Mouse (Mus musculus) stomach, embryonic 14.5 days (tissue): Measurements from ENCODE around the gene March7. TPM values are rescaled to one million over a fixed set of nuclear protein-coding genes. Genes with fewer than 3 reads are reported as not detected.

ENCODE experiments used
- ATAC-seq: fragments of 200-750 bp; cut with Nextera tagmentation; 2 replicates; pipeline ENCODE4 v1.8.0; 2017; ENCODE audit warnings: low read depth, moderate TSS enrichment; ENCODE audit not compliant: insufficient number of reproducible peaks, insufficient read depth, low FRiP score
- H3K27ac ChIP-seq: fragments of 300-500 bp; sonication (generic); 2 replicates; pipeline ENCODE4 v1.5.1; 2014; ENCODE audit warnings: mild to moderate bottlenecking, low read length, moderate library complexity, mixed read lengths
- H3K27me3 ChIP-seq: fragments of 300-500 bp; sonication (generic); 2 replicates; pipeline ENCODE4 v1.6.1; 2014; ENCODE audit warnings: low read length, control low read depth, mixed read lengths; ENCODE audit not compliant: control insufficient read depth, insufficient read depth
- H3K36me3 ChIP-seq: fragments of 300-500 bp; sonication (generic); 2 replicates; pipeline ENCODE4 v1.6.1; 2014; ENCODE audit warnings: mild to moderate bottlenecking, control low read depth, low read length, moderate library complexity, mixed read lengths; ENCODE audit not compliant: control insufficient read depth, insufficient read depth
- H3K4me1 ChIP-seq: fragments of 300-500 bp; sonication (generic); 2 replicates; pipeline ENCODE4 v1.6.1; 2014; ENCODE audit warnings: low read length, control low read depth, mixed read lengths; ENCODE audit not compliant: control insufficient read depth, insufficient read depth
- H3K4me2 ChIP-seq: fragments of 300-500 bp; sonication (generic); replicated peaks from 2 replicates; pipeline ENCODE4 v1.6.1; 2014; ENCODE audit warnings: low read depth, low read length, control low read depth
- H3K4me3 ChIP-seq: fragments of 300-500 bp; sonication (generic); 2 replicates; pipeline ENCODE4 v1.5.1; 2014; ENCODE audit warnings: low read depth, low read length, control low read depth
- H3K9ac ChIP-seq: fragments of 300-500 bp; sonication (generic); replicated peaks from 2 replicates; pipeline ENCODE4 v1.6.1; 2014; ENCODE audit warnings: low read depth, mild to moderate bottlenecking, control low read depth, low read length, moderate library complexity, mixed read lengths
- H3K9me3 ChIP-seq: fragments of 300-500 bp; sonication (generic); 2 replicates; pipeline ENCODE4 v1.6.1; 2016; ENCODE audit warnings: low read depth, low read length, control low read depth; ENCODE audit not compliant: control insufficient read depth
- WGBS: fragments of 180-500 bp; shearing (Covaris S2); extraction: QIAGEN DNeasy Blood & Tissue Kit; methylation state at CpG from one replicate; pipeline ENCODE4 v1.1.7; 2014; 5-methylcytosine and 5-hydroxymethylcytosine counted together
- polyA plus RNA-seq: library from polyadenylated mRNA; unstranded; fragments of >200 nt; fragmentation: Nextera tagmentation; extraction: Ambion mirVana; gene quantifications from 2 replicates; pipeline ENCODE4 v1.2.1, GENCODE M21; 2014

Gene March7
- polyA plus RNA-seq, 1 experiment from 2014 or later: 79.3 TPM

DNA sequence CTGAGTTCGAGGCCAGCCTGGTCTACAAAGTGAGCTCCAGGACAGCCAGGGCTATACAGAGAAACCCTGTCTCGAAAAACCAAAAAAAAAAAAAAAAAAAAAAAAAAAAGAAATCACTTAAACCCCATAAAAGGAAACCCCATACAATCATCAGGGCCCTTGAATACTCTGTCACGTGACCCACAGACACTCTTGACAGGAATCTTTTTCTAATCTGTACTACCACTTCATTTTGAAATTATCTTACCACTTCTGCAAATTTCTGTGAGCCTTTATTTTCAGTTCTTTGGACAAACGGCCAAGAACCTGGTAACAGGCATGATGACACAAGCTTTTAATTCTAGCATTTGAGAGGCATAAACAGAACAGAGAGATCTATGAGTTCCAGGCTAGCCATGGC, 34.6 kb upstream of the March7 start:
- H3K9ac ChIP-seq: no peak overlapping the region
- no peak overlapping the region for H3K4me2 ChIP-seq
- no peaks in the 10 kb centered on the region for H3K4me1 ChIP-seq
- WGBS: 92% methylated on average over 2 of the region's 4 CpGs
- ATAC-seq: no peak
- no peak overlapping the region for H3K27ac ChIP-seq
- no peaks in the 10 kb centered on the region; the same call in 1 of the 2 replicates for H3K9me3 ChIP-seq
- H3K4me3 ChIP-seq: no peak overlapping the region
- no peaks in the 10 kb centered on the region for H3K27me3 ChIP-seq
- H3K36me3 ChIP-seq: no peaks in the 10 kb centered on the region

GRCm38 (mm10) chr2:60176087-60176486, 33.6 kb upstream of the March7 start:
- Histone ChIP-seq H3K27ac (no peak overlapping the region), H3K4me1 (no peaks in the 10 kb centered on the region), H3K4me3 (no peak overlapping the region), H3K9ac (no peak overlapping the region), H3K36me3 (no peaks in the 10 kb centered on the region), H3K4me2 (no peak overlapping the region), H3K27me3 (no peaks in the 10 kb centered on the region), H3K9me3 (no peaks in the 10 kb centered on the region; the same call in 1 of the 2 replicates)
- WGBS: 74% methylated on average over 5 of the region's 5 CpGs
- no peak for ATAC-seq

DNA sequence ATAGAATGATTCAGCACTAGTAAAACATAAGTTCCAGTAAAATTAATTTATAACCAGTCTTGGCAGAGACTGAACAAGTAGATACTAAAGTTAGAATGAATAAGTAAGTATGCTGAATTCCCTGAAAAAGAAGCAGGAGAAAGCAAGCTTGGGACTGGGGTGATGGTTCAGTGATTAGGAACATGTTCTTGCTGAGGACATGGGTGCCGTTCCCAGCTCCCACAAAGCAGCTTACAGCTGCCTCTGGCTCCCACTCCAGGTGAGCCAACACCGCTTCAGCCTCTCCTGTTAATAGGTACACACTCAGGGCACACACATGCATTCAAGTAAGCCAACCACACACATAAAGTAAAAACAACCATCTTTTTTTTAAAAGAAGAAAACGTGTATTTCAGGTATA, 32.2 kb upstream of the March7 start:
- H3K9ac ChIP-seq: no peak overlapping the region

DNA sequence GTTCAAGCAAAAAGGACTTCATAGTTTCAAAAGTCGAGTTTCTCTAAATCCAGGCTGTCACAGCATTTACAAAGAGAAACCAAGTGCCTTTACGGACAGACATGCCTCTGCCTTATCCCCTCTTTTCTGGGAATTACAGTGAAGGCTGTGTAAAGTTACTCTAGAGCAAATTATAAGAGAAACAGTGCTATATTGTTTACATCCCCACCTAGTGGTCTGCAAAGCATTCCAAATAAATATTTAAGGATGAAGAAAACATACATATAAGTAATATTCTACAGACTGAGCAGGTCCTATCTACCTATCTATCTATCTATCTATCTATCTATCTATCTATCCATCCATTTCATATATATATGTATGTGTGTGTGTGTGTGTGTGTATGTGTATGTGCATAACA, 28.0 kb upstream of the March7 start:
- Histone ChIP-seq H3K4me2 (no peak overlapping the region), H3K4me1 (no peaks in the 10 kb centered on the region), H3K27me3 (no peaks in the 10 kb centered on the region), H3K4me3 (no peak overlapping the region), H3K36me3 (no peaks in the 10 kb centered on the region), H3K27ac (no peak overlapping the region), H3K9me3 (no peaks in the 10 kb centered on the region), H3K9ac (no peak overlapping the region)
- no peak for ATAC-seq
- 48% methylated on average over 2 of the region's 2 CpGs for WGBS

More for the DNA sequence above, 32.2 kb upstream of the March7 start:
- Histone ChIP-seq H3K27ac (no peak overlapping the region), H3K4me3 (no peak overlapping the region), H3K36me3 (no peaks in the 10 kb centered on the region), H3K27me3 (no peaks in the 10 kb centered on the region), H3K4me2 (no peak overlapping the region), H3K9me3 (no peaks in the 10 kb centered on the region; the same call in 1 of the 2 replicates), H3K4me1 (no peaks in the 10 kb centered on the region)
- no peak for ATAC-seq
- 80% methylated on average over 3 of the region's 3 CpGs for WGBS

GRCm38 (mm10) chr2:60196841-60197240, 12.8 kb upstream of the March7 start:
- no peaks in the 10 kb centered on the region for H3K4me1 ChIP-seq

GRCm38 (mm10) chr2:60200051-60200562, 9.6 kb upstream of the March7 start:
- H3K27me3 ChIP-seq: no peaks in the 10 kb centered on the region
- H3K4me3 ChIP-seq: no peak overlapping the region
- no peaks in the 10 kb centered on the region for H3K9me3 ChIP-seq
- H3K4me2 ChIP-seq: no peak overlapping the region
- H3K9ac ChIP-seq: no peak overlapping the region
- WGBS: 95% methylated on average over 5 of the region's 5 CpGs
- no peaks in the 10 kb centered on the region for H3K4me1 ChIP-seq
- ATAC-seq: no peak
- H3K36me3 ChIP-seq: no peaks in the 10 kb centered on the region
- H3K27ac ChIP-seq: no peak overlapping the region

More at GRCm38 (mm10) chr2:60196841-60197240, 12.8 kb upstream of the March7 start:
- no peaks in the 10 kb centered on the region for H3K36me3 ChIP-seq
- no peak overlapping the region for H3K4me2 ChIP-seq
- 78% methylated on average over 1 of the region's 1 CpGs for WGBS
- H3K27me3 ChIP-seq: no peaks in the 10 kb centered on the region
- H3K4me3 ChIP-seq: no peak overlapping the region
- no peak overlapping the region for H3K9ac ChIP-seq
- H3K27ac ChIP-seq: no peak overlapping the region
- ATAC-seq: no peak
- no peaks in the 10 kb centered on the region for H3K9me3 ChIP-seq

- WGBS: 53% methylated on average over 8 of the region's 8 CpGs
- H3K36me3 ChIP-seq: peaks cover under 1% of the 10 kb centered on the region; the same call in 1 of the 2 replicates
- H3K27me3 ChIP-seq: no peaks in the 10 kb centered on the region
- no peak overlapping the region for H3K27ac ChIP-seq
- no peak overlapping the region for H3K4me2 ChIP-seq
- ATAC-seq: no peak
- no peaks in the 10 kb centered on the region for H3K4me1 ChIP-seq
- H3K9ac ChIP-seq: no peak overlapping the region
- H3K4me3 ChIP-seq: no peak overlapping the region
- H3K9me3 ChIP-seq: no peaks in the 10 kb centered on the region
Measured at GRCm38 (mm10) chr2:60200667-60201066, 9.0 kb upstream of the March7 start.

DNA sequence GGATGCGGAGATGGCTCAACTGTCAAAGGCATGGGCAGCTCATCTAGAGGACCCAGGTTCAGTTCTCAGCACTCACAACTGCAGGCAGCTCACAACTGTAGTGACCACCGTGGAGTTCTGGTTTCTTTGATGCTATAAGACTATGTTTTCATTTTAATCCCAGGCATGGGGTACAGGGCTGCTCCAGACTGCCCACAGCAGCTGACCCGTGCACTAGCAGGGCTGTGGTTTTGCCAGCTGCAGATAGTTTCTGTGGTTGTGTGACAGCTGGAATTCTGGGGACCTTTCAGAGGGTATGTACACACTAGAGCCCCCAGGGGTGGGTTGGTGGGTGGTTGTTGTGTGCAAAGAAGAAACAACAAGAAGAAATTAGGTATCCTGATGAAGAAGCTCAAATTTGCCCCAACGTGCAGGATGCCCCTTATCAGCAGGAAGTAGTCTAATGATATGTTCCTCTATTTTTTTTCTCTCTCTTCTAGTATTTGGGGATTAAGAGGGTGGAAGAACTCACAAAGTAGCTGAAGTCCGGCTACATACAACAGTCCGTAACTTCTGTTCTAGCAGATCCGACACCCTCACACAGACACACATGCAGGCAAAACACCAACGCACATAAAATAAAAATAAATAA, 6.7 kb upstream of the March7 start:
- Histone ChIP-seq H3K9ac (no peak overlapping the region), H3K4me2 (no peak overlapping the region), H3K27me3 (no peaks in the 10 kb centered on the region), H3K27ac (no peak overlapping the region), H3K4me3 (no peak overlapping the region), H3K9me3 (no peaks in the 10 kb centered on the region), H3K36me3 (peaks cover 3% of the 10 kb centered on the region; the same call in 1 of the 2 replicates), H3K4me1 (no peaks in the 10 kb centered on the region)
- whole genome bisulfite sequencing: 85% methylated on average over 8 of the region's 8 CpGs
- ATAC-seq: no peak

DNA sequence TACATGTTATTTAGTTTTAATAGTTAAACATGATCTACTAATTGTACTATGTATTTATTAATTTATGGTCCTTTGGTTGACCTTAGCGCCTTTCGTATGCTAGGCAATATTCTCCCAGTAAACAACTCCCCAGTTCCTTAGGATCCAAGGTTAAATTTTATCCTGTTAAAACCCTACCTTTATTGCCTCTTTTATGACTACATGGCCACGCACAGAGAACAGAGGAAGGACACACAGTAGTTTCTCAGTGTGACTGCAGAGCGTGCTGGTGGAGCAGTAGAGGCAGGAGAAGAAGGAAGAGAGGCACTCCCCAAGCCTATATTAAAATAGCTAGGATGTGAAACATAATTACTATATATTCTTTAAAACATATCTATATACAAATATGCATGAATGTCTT, 6.0 kb upstream of the March7 start:
- Histone ChIP-seq H3K27ac (no peak overlapping the region), H3K9ac (no peak overlapping the region), H3K9me3 (no peaks in the 10 kb centered on the region), H3K36me3 (peaks cover 3% of the 10 kb centered on the region; the same call in 1 of the 2 replicates), H3K27me3 (no peaks in the 10 kb centered on the region), H3K4me2 (no peak overlapping the region), H3K4me1 (no peaks in the 10 kb centered on the region), H3K4me3 (no peak overlapping the region)
- no peak for ATAC-seq
- WGBS: 92% methylated on average over 4 of the region's 4 CpGs
